Mouse (Mus musculus) hindbrain, embryonic 15.5 days (tissue): ENCODE measurements around the gene Tbx5. TPM values are rescaled to one million over a fixed set of nuclear protein-coding genes. Genes with fewer than 3 reads are reported as not detected.
A peak's percentile ranks its signal among the peaks of the same experiment; 100 is the strongest.

Experiments used
- ATAC-seq: fragments of 200-750 bp; cut with Nextera tagmentation; 2 replicates; pipeline ENCODE4 v1.8.0; 2017; ENCODE audit warnings: low read depth, moderate number of reproducible peaks, moderate TSS enrichment; ENCODE audit not compliant: low FRiP score
- H3K27ac ChIP-seq: fragments of 300-500 bp; sonication (generic); replicated peaks from 2 replicates; pipeline ENCODE4 v1.5.1; 2015; ENCODE audit warnings: mild to moderate bottlenecking, inconsistent platforms
- H3K27me3 ChIP-seq: fragments of 300-500 bp; sonication (generic); 2 replicates; pipeline ENCODE4 v1.6.1; 2015; ENCODE audit warnings: control low read depth, inconsistent platforms
- H3K36me3 ChIP-seq: fragments of 300-500 bp; sonication (generic); 2 replicates; pipeline ENCODE4 v1.6.1; 2015; ENCODE audit warnings: control low read depth, inconsistent platforms
- H3K4me1 ChIP-seq: fragments of 300-500 bp; sonication (generic); replicated peaks from 2 replicates; pipeline ENCODE4 v1.6.1; 2015; ENCODE audit warnings: control low read depth, inconsistent platforms
- H3K4me2 ChIP-seq: fragments of 300-500 bp; sonication (generic); 2 replicates; pipeline ENCODE4 v1.6.1; 2015; ENCODE audit warnings: moderate library complexity, mild to moderate bottlenecking, inconsistent platforms
- H3K4me3 ChIP-seq: fragments of 300-500 bp; sonication (generic); 2 replicates; pipeline ENCODE4 v1.5.1; 2015; ENCODE audit warnings: mild to moderate bottlenecking, inconsistent platforms
- H3K9ac ChIP-seq: fragments of 300-500 bp; sonication (generic); 2 replicates; pipeline ENCODE4 v1.6.1; 2015; ENCODE audit warnings: inconsistent platforms
- H3K9me3 ChIP-seq: fragments of 300-500 bp; sonication (generic); 2 replicates; pipeline ENCODE4 v1.6.1; 2016; ENCODE audit warnings: control low read depth, inconsistent platforms
- WGBS: fragments of 180-500 bp; shearing (Covaris S2); methylation state at CpG from one replicate; pipeline ENCODE4 v1.1.7; 2015; 5-methylcytosine and 5-hydroxymethylcytosine counted together
- polyA plus RNA-seq: library from polyadenylated mRNA; unstranded; fragments of >200 nt; fragmentation: Nextera tagmentation; extraction: Ambion mirVana; gene quantifications from 2 replicates; pipeline ENCODE4 v1.2.1, GENCODE M21; 2015

Gene Tbx5
- polyA plus RNA-seq, 1 experiment from 2014 or later, result 0.09 TPM

DNA sequence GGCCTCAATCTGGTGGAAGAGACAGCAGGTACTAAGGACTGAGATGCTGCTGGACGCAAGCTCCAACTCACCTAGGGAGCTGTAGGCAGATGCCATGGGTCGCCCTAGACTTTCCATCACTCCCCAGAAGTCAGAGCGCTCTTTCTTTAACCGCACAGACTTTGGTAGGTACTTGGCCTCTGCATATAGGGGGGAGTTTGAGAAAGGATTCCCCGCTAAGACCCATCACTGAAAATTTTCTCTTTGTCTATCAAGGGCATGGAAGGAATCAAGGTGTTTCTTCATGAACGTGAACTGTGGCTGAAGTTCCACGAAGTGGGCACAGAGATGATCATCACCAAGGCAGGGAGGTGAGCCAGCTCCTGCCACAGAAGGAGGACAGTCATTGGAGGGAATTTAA is 6.0 kb downstream of the Tbx5 start:
- no peak overlapping the region for H3K4me3 ChIP-seq
- H3K27ac ChIP-seq, result no peak overlapping the region
- no peak overlapping the region for H3K4me2 ChIP-seq
- ATAC-seq, result no peak
- H3K36me3 ChIP-seq, result no peaks in the 10 kb centered on the region
- WGBS, result 2% methylated on average over 7 of the region's 7 CpGs
- H3K9ac ChIP-seq, result no peak overlapping the region
- H3K9me3 ChIP-seq, result no peaks in the 10 kb centered on the region
- H3K4me1 ChIP-seq, result peaks cover 4% of the 10 kb centered on the region; the same call in 1 of the 2 replicates
- peaks cover 86% of the 10 kb centered on the region for H3K27me3 ChIP-seq

DNA sequence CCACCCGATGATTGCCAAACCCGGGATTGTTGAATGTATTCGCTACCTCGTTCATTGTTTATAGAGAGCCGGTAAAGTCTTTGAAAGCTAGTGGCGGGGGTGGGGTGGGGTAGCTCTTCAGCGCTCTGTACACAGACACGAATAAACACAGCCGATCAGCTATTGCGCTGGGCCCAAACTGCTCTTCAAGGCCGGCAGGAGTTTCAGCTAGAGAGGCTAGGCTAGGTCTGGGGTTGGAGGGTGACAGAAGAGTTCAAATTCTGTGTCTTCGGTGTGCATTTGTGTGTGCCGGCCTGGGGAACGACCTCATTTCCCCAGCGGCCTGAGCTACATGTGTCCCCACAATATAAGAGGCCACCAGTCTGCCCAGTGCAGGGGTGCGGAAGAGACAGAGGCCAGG is 6.7 kb downstream of the Tbx5 start:
- Histone ChIP-seq H3K9me3 (no peaks in the 10 kb centered on the region), H3K27me3 (peaks cover 86% of the 10 kb centered on the region), H3K4me1 (peaks cover 4% of the 10 kb centered on the region; the same call in 1 of the 2 replicates), H3K4me2 (no peak overlapping the region), H3K27ac (no peak overlapping the region), H3K4me3 (no peak overlapping the region), H3K36me3 (no peaks in the 10 kb centered on the region), H3K9ac (no peak overlapping the region)
- under 1% methylated on average over 16 of the region's 16 CpGs for WGBS
- ATAC-seq, result no peak

DNA sequence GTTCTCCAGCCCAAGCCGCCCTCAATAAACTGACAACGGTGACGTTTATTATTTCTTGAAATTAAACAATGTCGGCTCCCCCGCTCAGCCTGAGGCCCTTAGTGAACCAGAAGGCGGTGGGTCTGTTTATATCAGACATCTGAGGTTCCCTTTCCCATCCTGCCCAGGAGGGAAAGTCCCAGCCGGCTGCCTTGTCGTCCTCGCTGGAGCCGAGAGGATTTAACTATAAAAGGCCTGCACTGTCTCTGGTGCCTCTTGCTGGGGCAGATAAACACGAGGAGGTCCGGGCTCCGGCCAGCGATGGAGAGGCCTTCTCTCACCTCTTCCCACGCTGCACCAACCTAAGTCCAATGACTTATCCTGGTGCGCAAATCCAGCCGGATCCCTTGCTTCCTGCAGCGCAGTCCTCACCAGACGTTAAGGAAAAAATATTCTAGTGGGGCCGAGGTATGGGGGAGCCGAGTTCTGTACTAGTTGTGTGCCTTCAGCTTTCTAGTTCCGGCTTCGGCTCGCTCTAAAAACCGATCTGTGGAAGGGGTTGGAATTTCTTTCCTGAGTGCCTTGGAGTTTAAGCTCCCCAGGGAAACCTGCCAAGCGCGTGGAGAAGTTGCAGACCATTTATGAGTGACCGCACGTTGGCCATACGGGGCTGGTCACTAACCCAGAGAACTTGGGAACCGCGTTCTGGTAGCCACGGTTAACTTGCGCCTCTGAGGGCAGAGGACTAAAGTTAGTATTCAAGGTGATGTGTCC is 7.3 kb downstream of the Tbx5 start:
- no peaks in the 10 kb centered on the region for H3K36me3 ChIP-seq
- H3K4me1 ChIP-seq, result peaks cover 6% of the 10 kb centered on the region
- peaks cover 87% of the 10 kb centered on the region for H3K27me3 ChIP-seq
- no peak for ATAC-seq
- no peak overlapping the region for H3K4me3 ChIP-seq
- H3K9me3 ChIP-seq, result no peaks in the 10 kb centered on the region
- no peak overlapping the region for H3K27ac ChIP-seq
- WGBS, result under 1% methylated on average over 34 of the region's 34 CpGs
- no peak overlapping the region for H3K4me2 ChIP-seq
- H3K9ac ChIP-seq, result no peak overlapping the region

DNA sequence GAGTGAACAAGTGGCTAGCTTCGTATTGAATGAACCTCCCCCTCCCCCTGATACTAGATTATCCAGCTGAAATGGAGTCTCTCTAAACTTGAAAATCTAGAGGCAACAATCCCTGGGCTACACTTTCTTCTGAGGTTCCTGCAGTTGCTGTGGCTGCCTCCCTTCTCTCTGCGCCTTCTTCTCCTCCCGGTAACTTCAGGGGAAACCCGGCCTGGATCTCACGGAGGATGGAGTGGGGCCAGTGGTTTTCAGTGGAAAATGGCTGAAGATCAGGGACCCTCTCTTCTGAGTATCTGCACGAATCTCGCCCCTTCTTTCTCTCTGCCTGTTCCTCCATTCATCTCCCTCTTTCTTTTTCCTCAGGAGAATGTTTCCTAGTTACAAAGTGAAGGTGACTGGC is 7.9 kb downstream of the Tbx5 start:
- no peaks in the 10 kb centered on the region for H3K9me3 ChIP-seq
- H3K4me3 ChIP-seq, result no peak overlapping the region
- H3K27me3 ChIP-seq, result peaks cover 87% of the 10 kb centered on the region
- WGBS, result 0% methylated on average over 7 of the region's 7 CpGs
- H3K9ac ChIP-seq, result no peak overlapping the region
- H3K4me1 ChIP-seq, result peaks cover 7% of the 10 kb centered on the region
- H3K27ac ChIP-seq, result no peak overlapping the region
- H3K36me3 ChIP-seq, result no peaks in the 10 kb centered on the region
- H3K4me2 ChIP-seq, result no peak overlapping the region
- no peak for ATAC-seq

DNA sequence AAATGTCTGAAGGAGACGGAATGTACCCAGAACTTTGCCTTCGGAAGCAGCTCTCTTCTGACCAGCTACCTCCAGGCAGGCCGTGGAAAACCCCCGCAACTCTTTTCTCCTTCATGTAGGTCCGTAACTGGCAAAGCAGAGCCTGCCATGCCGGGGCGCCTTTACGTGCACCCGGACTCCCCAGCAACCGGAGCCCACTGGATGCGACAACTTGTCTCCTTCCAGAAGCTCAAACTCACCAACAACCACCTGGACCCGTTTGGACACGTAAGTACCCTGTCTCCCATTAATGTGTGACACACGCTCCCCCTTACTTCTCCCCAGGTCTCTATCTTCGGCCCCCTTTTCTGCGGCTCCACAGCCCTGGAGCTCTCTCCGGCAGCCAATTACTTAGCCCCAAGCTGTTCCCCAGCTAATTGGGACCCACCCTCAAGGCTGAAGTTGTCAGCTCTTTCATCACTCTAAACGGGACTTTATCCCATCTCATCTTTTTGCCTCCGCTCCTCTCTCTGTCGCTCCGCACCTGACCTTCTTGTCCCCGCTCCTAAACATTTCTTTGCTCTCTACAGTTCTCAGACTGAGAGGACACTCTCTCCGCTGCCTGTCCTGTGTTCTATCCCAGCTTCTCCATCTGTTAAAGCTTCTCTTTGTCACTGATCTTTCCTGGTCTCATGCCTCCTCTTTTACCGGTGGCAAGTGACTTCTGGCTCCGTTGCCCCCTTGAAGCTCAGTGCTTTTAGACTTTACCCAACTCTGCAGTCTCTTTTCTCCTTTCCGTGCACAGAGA is 9.4 kb downstream of the Tbx5 start:
- Histone ChIP-seq H3K9me3 (no peaks in the 10 kb centered on the region), H3K9ac (no peak overlapping the region), H3K4me2 (no peak overlapping the region), H3K27ac (no peak overlapping the region), H3K4me1 (peaks cover 6% of the 10 kb centered on the region), H3K36me3 (no peaks in the 10 kb centered on the region), H3K4me3 (no peak overlapping the region), H3K27me3 (peaks cover 92% of the 10 kb centered on the region)
- under 1% methylated on average over 26 of the region's 26 CpGs for WGBS
- no peak for ATAC-seq

GRCm38 (mm10) chr5:119842701-119843393 is 10.4 kb downstream of the Tbx5 start:
- Histone ChIP-seq H3K36me3 (no peaks in the 10 kb centered on the region), H3K27me3 (peaks cover 93% of the 10 kb centered on the region), H3K4me2 (no peak overlapping the region), H3K9ac (no peak overlapping the region), H3K4me1 (peaks cover 6% of the 10 kb centered on the region), H3K4me3 (no peak overlapping the region), H3K9me3 (no peaks in the 10 kb centered on the region), H3K27ac (no peak overlapping the region)
- 9% methylated on average over 4 of the region's 4 CpGs for WGBS
- ATAC-seq, result no peak

DNA sequence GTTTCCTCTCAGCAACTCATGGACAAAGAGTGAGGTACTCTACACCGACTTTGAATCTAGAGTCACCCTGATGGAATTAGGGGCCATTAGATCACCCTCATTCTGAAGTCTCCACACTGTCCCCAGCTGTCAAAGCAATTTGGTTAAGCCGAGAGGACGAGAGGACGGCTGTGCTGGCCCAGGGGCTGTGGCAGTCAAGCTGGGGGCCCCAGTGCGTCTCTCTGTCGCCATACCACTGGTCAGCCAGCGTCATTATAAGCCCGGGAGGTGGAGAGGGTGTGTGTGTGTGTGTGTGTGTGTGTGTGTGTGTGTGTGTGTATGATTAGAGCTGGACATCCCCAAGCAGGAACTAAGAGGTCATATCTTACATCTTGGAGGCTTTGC is 10.9 kb downstream of the Tbx5 start:
- ATAC-seq, result no peak
- WGBS, result 0% methylated on average over 8 of the region's 8 CpGs
- no peak overlapping the region for H3K4me2 ChIP-seq
- no peaks in the 10 kb centered on the region for H3K36me3 ChIP-seq
- H3K27me3 ChIP-seq, result peaks cover 91% of the 10 kb centered on the region
- H3K27ac ChIP-seq, result no peak overlapping the region
- peaks cover 6% of the 10 kb centered on the region for H3K4me1 ChIP-seq
- no peak overlapping the region for H3K9ac ChIP-seq
- no peaks in the 10 kb centered on the region for H3K9me3 ChIP-seq
- no peak overlapping the region for H3K4me3 ChIP-seq

DNA sequence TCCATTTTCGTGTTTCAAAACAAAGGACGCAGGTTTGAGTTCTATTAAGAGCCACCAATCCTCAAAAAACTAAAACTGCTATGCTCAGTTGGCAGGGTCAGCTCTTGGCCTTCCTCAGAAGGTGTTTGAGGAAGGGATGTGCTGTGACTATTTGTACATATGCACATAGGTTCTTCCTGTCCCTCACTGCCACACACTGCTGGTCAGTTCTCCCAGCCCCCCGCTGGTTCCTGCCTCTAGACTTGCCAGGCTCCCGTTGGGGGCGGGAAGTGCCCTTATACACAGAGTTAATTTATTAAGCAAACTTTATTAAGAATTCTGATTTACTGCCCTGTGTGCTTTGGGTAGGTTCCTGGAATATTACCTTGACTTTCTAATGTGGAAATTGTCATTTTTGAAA is 11.9 kb downstream of the Tbx5 start:
- no peak overlapping the region for H3K4me3 ChIP-seq

DNA sequence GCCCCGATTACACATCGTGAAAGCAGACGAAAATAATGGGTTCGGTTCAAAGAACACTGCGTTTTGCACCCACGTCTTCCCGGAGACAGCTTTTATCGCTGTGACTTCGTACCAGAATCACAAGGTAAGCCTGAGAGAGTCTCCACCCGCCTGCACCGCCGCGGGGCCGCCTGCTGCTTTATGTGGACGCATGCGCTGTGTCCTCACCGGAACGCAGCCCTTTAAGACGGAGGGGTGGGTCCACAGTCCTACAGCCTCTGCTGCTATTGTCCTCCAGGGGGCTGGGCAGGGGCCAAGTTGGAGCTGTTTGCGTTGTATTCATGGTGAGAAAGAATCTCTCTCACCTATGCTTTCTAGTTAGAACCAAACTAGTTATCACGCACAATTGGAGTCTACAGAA is 12.5 kb downstream of the Tbx5 start:
- under 1% methylated on average over 21 of the region's 21 CpGs for WGBS
- Histone ChIP-seq H3K4me3 (peak overlapping the region; percentile 25), H3K4me1 (peaks cover 6% of the 10 kb centered on the region), H3K9ac (no peak overlapping the region), H3K36me3 (no peaks in the 10 kb centered on the region), H3K27me3 (peaks cover 77% of the 10 kb centered on the region), H3K27ac (no peak overlapping the region), H3K4me2 (peak overlapping the region; percentile 47), H3K9me3 (no peaks in the 10 kb centered on the region)
- peak; percentile 42 for ATAC-seq

More for the DNA sequence above, 11.9 kb downstream of the Tbx5 start:
- Histone ChIP-seq H3K36me3 (no peaks in the 10 kb centered on the region), H3K4me1 (peaks cover 6% of the 10 kb centered on the region), H3K27ac (no peak overlapping the region), H3K27me3 (peaks cover 83% of the 10 kb centered on the region), H3K9ac (no peak overlapping the region), H3K4me2 (no peak overlapping the region), H3K9me3 (no peaks in the 10 kb centered on the region)
- 0% methylated on average over 5 of the region's 5 CpGs for WGBS
- no peak for ATAC-seq

DNA sequence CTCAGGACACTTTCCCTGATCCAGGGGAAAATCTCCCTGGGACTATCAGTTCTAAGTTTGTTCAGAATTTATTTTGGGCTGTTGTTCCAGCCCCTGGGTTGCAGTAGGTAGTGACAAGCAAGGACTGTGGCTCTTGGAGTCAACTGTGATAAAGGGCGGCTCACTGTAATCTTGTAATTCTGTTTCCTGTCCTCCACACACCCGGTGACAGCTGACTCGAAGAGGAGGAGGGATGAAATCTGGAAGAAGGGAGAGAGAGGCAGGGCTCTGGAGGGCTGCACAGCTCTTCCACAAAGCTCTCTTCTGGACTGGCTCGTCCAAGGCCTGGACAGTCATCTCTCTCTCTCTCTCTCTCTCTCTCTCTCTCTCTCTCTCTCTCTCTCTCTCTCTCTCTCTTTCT is 24.6 kb downstream of the Tbx5 start:
- no peaks in the 10 kb centered on the region for H3K9me3 ChIP-seq
- no peak overlapping the region for H3K4me3 ChIP-seq
- peaks cover 11% of the 10 kb centered on the region; the same call in 1 of the 2 replicates for H3K27me3 ChIP-seq
- 66% methylated on average over 4 of the region's 4 CpGs for WGBS
- H3K36me3 ChIP-seq, result no peaks in the 10 kb centered on the region
- H3K4me1 ChIP-seq, result no peaks in the 10 kb centered on the region
- no peak overlapping the region for H3K4me2 ChIP-seq
- ATAC-seq, result no peak
- H3K27ac ChIP-seq, result no peak overlapping the region
- no peak overlapping the region for H3K9ac ChIP-seq

DNA sequence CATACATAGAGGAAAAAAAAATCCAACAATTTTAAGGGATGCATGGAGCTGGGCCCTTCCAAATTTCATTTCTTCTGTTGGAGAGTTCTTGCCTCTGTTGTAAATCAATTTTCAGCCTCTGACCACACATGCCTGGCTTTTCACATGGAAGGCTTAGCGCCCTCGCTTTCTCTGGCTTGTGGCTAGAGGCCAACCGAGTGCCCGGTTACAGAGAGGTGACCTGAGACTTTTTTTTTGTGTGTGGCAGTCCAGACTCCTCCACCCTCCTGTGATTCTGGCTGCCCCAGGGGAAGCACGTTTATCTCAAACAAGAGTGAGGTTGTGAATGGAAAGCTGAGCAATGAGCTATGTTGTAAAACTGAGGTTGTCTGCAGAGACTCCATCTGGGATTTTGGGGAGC is 28.8 kb downstream of the Tbx5 start:
- no peak overlapping the region for H3K4me2 ChIP-seq
- no peak overlapping the region for H3K27ac ChIP-seq
- peaks cover 12% of the 10 kb centered on the region; the same call in 1 of the 2 replicates for H3K27me3 ChIP-seq
- WGBS, result 66% methylated on average over 5 of the region's 5 CpGs
- no peaks in the 10 kb centered on the region for H3K9me3 ChIP-seq
- H3K9ac ChIP-seq, result no peak overlapping the region
- ATAC-seq, result no peak
- H3K4me3 ChIP-seq, result no peak overlapping the region
- H3K36me3 ChIP-seq, result no peaks in the 10 kb centered on the region
- no peaks in the 10 kb centered on the region for H3K4me1 ChIP-seq

- Histone ChIP-seq H3K27ac (no peak overlapping the region), H3K9ac (no peak overlapping the region), H3K4me1 (no peaks in the 10 kb centered on the region; the same call in 1 of the 2 replicates), H3K4me3 (no peak overlapping the region), H3K36me3 (no peaks in the 10 kb centered on the region), H3K9me3 (no peaks in the 10 kb centered on the region), H3K4me2 (no peak overlapping the region), H3K27me3 (peaks cover 12% of the 10 kb centered on the region; the same call in 1 of the 2 replicates)
- no peak for ATAC-seq
- WGBS, result 86% methylated on average over 5 of the region's 5 CpGs
Observed at GRCm38 (mm10) chr5:119862431-119862830, 30.0 kb downstream of the Tbx5 start.
